29 mouse cellular contexts compared by ENCODE assay signal in genomic region chr2:104465639-104466430, GRCm38 (mm10). TPM values are rescaled to one million over a fixed set of nuclear protein-coding genes. Genes with fewer than 3 reads are reported as not detected.
DNase-seq lines count a peak whose midpoint lies in the region; ATAC-seq and TF ChIP-seq lines count a peak whose summit lies in the region.
"Had no signal": no experiment of that assay in that cellular context is flagged by ENCODE, and none has a peak within 500 bp of the region (broad histone marks: within the 10 kb centered on the region; RNA-seq: fewer than 3 reads in every experiment).

No protein-coding gene starts in this region.

- H3K27me3 ChIP-seq in heart, embryonic 13.5 days (replicated peaks), result no peaks in the 10 kb centered on the region
- no peaks in the 10 kb centered on the region for H3K27me3 ChIP-seq in liver, embryonic 13.5 days
- H3K27me3 ChIP-seq in liver, postnatal 0 days (ENCODE audit: insufficient read depth, low read length), result no peaks in the 10 kb centered on the region
- H3K27me3 ChIP-seq: liver, embryonic 12.5 days; midbrain, embryonic 12.5 days had no signal

- peaks cover 17% of the 10 kb centered on the region for H3K36me3 ChIP-seq in heart, embryonic 13.5 days
- H3K36me3 ChIP-seq in liver, embryonic 13.5 days, result peaks cover 3% of the 10 kb centered on the region; the same call in 1 of the 2 replicates
- peaks cover 6% of the 10 kb centered on the region for H3K36me3 ChIP-seq in liver, postnatal 0 days (replicated peaks; ENCODE audit: insufficient read depth, low read length)

- 84% methylated on average over 8 of the region's 8 CpGs for WGBS in heart, embryonic 13.5 days
- 79% methylated on average over 8 of the region's 8 CpGs for WGBS in liver, embryonic 13.5 days (ENCODE audit: insufficient replicate concordance)
- WGBS in liver, postnatal 0 days (ENCODE audit: insufficient replicate concordance), result 79% methylated on average over 8 of the region's 8 CpGs

- no peak for TF ChIP-seq EP300 in liver, postnatal 0 days (IDR thresholded peaks at IDR 0.05; ENCODE audit: low read depth)

- ATAC-seq in heart, embryonic 13.5 days (ENCODE audit: extremely low read depth, insufficient number of reproducible peaks, low FRiP score, low TSS enrichment), result no peak
- 0 out of 2 replicates have a peak, but pooled peaks have one; percentile 23 for ATAC-seq in liver, embryonic 13.5 days (ENCODE audit: low read depth)
- ATAC-seq in liver, postnatal 0 days, result no peak
- peak; percentile 86 for ATAC-seq in megakaryocyte-erythroid progenitor cell, adult 5-6 weeks (replicated peaks; ENCODE audit: low FRiP score, low TSS enrichment, poor library complexity, severe bottlenecking)
- ATAC-seq: hindbrain, postnatal 0 days; intestine, postnatal 0 days; liver, embryonic 12.5 days had no signal

- H3K9me3 ChIP-seq in heart, embryonic 13.5 days, result no peaks in the 10 kb centered on the region
- no peaks in the 10 kb centered on the region for H3K9me3 ChIP-seq in liver, embryonic 13.5 days (replicated peaks)
- H3K9me3 ChIP-seq in liver, postnatal 0 days (ENCODE audit: low read length), result no peaks in the 10 kb centered on the region
- H3K9me3 ChIP-seq: G1E; hindbrain, embryonic 10.5 days; liver, embryonic 12.5 days; midbrain, embryonic 12.5 days had no signal

- DNase-seq in heart, adult 11 months, result peak; percentile 59
- DNase-seq in heart, postnatal 25 days (ENCODE audit: low spot score), result no peak
- DNase-seq in heart, postnatal 10 days, result no peak
- DNase-seq in liver, embryonic 13.5 days, result no peak
- no peak for DNase-seq in liver, postnatal 0 days
- DNase-seq: adrenal gland, adult 8-10 months; cerebellum, adult 2 months; cerebellum, postnatal 14 days; gastrocnemius, postnatal 36 days; kidney, adult 9 months; kidney, postnatal 10 days; layer of hippocampus, postnatal 36 days; left cerebral cortex, postnatal 4 days; lung, adult 2 months; lung, postnatal 10 days; thymus, adult 2 months; thymus, postnatal 36 days had no signal

- peak overlapping the region; percentile 60 for H3K4me2 ChIP-seq in heart, embryonic 13.5 days
- H3K4me2 ChIP-seq in liver, embryonic 13.5 days, result no peak overlapping the region
- H3K4me2 ChIP-seq in liver, postnatal 0 days (ENCODE audit: low read depth, low read length), result no peak overlapping the region
- H3K4me2 ChIP-seq: liver, embryonic 12.5 days; midbrain, embryonic 12.5 days had no signal

- H3K27ac ChIP-seq in heart, embryonic 13.5 days (replicated peaks), result peak overlapping the region; percentile 96
- no peak overlapping the region for H3K27ac ChIP-seq in liver, embryonic 13.5 days
- no peak overlapping the region for H3K27ac ChIP-seq in liver, postnatal 0 days (ENCODE audit: low read depth)
- H3K27ac ChIP-seq: hindbrain, embryonic 10.5 days; hindbrain, postnatal 0 days; liver, embryonic 12.5 days; macrophage; midbrain, embryonic 12.5 days had no signal

- H3K4me3 ChIP-seq in heart, embryonic 13.5 days, result no peak overlapping the region
- no peak overlapping the region for H3K4me3 ChIP-seq in liver, embryonic 13.5 days (replicated peaks)
- no peak overlapping the region for H3K4me3 ChIP-seq in liver, postnatal 0 days (ENCODE audit: low read depth, low read length)
- H3K4me3 ChIP-seq: erythroblast, embryonic 14.5 days; hindbrain, embryonic 10.5 days; liver, embryonic 12.5 days; midbrain, embryonic 12.5 days had no signal

- H3K4me1 ChIP-seq in heart, embryonic 13.5 days, result peaks cover 67% of the 10 kb centered on the region
- H3K4me1 ChIP-seq in liver, embryonic 13.5 days (replicated peaks), result peaks cover 13% of the 10 kb centered on the region
- H3K4me1 ChIP-seq in liver, postnatal 0 days (ENCODE audit: insufficient read depth), result peaks cover 8% of the 10 kb centered on the region; the same call in 1 of the 2 replicates
- H3K4me1 ChIP-seq: hindbrain, embryonic 10.5 days had no signal

- TF ChIP-seq CTCF in liver, postnatal 0 days (IDR thresholded peaks at IDR 0.05; ENCODE audit: low read depth), result no peak

- H3K9ac ChIP-seq in heart, embryonic 13.5 days, result peak overlapping the region; percentile 73
- no peak overlapping the region for H3K9ac ChIP-seq in liver, embryonic 13.5 days
- no peak overlapping the region for H3K9ac ChIP-seq in liver, postnatal 0 days (replicated peaks)
- H3K9ac ChIP-seq: liver, embryonic 12.5 days; midbrain, embryonic 12.5 days had no signal

- intact Hi-C loops in heart, postnatal 25 days (cut with DNase I), result loop anchor here (2.0 kb wide), 1 partner anchor 15 kb away; no protein-coding TSS in a partner anchor
- intact Hi-C loops in heart, postnatal 10 days (cut with DNase I), result no loop called here

RNA-seq across cellular contexts. Expression of gene Hipk3, which starts 28.4 kb away (rescaled TPM):
- 100 to 1,000 TPM; 202 to 215 TPM for total RNA-seq in heart, postnatal 25 days (2021)
- polyA plus RNA-seq in heart, embryonic 13.5 days (2015; fragmentation: Nextera tagmentation; extraction: Ambion mirVana), result 29.9 and 30.6 TPM in 2 replicates
- total RNA-seq in heart, postnatal 10 days (2021), result 100 to 1,000 TPM; 194 to 211 TPM
- 5.3 and 7.5 TPM in 2 replicates for polyA plus RNA-seq in liver, embryonic 13.5 days (2015; fragmentation: Nextera tagmentation; extraction: Ambion mirVana)
- 6.0 and 6.3 TPM in 2 replicates for polyA plus RNA-seq in liver, postnatal 0 days (2015; fragmentation: Nextera tagmentation; extraction: Ambion mirVana)
- total RNA-seq in megakaryocyte-erythroid progenitor cell, adult 5-6 weeks (2014; fragmentation: Nextera tagmentation), result 23.9 and 32.3 TPM in 2 replicates
- total RNA-seq in megakaryocyte-erythroid progenitor cell, adult 5-6 weeks (2017), result 23.5 and 29.3 TPM in 2 replicates

RNA-seq across cellular contexts. Expression of gene D430041D05Rik, which starts 55.0 kb away (rescaled TPM):
- total RNA-seq in heart, postnatal 25 days (2021), result under 1 TPM; 0.03 TPM
- 0.06 and 0.15 TPM in 2 replicates for polyA plus RNA-seq in heart, embryonic 13.5 days (2015; fragmentation: Nextera tagmentation; extraction: Ambion mirVana)
- total RNA-seq in heart, postnatal 10 days (2021), result under 1 TPM; 0.12 to 0.24 TPM
- polyA plus RNA-seq in liver, embryonic 13.5 days (2015; fragmentation: Nextera tagmentation; extraction: Ambion mirVana), result 0.01 and 0.05 TPM in 2 replicates
- 0.05 TPM in 1 of 2 replicates, not detected in the other for polyA plus RNA-seq in liver, postnatal 0 days (2015; fragmentation: Nextera tagmentation; extraction: Ambion mirVana)
- total RNA-seq in megakaryocyte-erythroid progenitor cell, adult 5-6 weeks (2014; fragmentation: Nextera tagmentation), result not detected in 2 replicates
- total RNA-seq in megakaryocyte-erythroid progenitor cell, adult 5-6 weeks (2017), result not detected in 2 replicates
- total RNA-seq: monocyte, adult 5-6 weeks had no signal
- polyA plus RNA-seq: erythroblast, embryonic 14.5 days; large intestine, adult 2 months; macrophage had no signal

Comparison
In these comparisons a context has a peak if more than half of its experiments do, and no peak if none do; other contexts are left out.
1. ATAC-seq: peak in liver, embryonic 13.5 days (single experiment) and megakaryocyte-erythroid progenitor cell, adult 5-6 weeks (single experiment); none in heart, embryonic 13.5 days (single experiment) and liver, postnatal 0 days (single experiment).
2. RNA of gene Hipk3, which starts 28.4 kb away (total RNA-seq): 202 to 215 TPM in heart, postnatal 25 days and 194 to 211 TPM in heart, postnatal 10 days; 23.5 to 32.3 TPM in megakaryocyte-erythroid progenitor cell, adult 5-6 weeks; every median in the first group is over 4 times any median in the second.